Comparison of ENCODE assay signal across 18 mouse cellular contexts in genomic region chr2:161418062-161418461, GRCm38 (mm10).
DNase-seq lines count a peak whose midpoint lies in the region.
"Had no signal": no experiment of that assay in that cellular context is flagged by ENCODE, and none has a peak within 500 bp of the region (broad histone marks: within the 10 kb centered on the region; RNA-seq: fewer than 3 reads in every experiment).

No protein-coding gene starts in this region.

- peak; percentile 13 for DNase-seq in layer of hippocampus, adult 9-11 months
- DNase-seq in layer of hippocampus, postnatal 36 days = no peak
- peak; percentile 31 for DNase-seq in right cerebral cortex, postnatal 25 days
- DNase-seq in right cerebral cortex, postnatal 4 days = no peak
- peak; percentile 22 to 61 for DNase-seq in left cerebral cortex, adult 9 months (ENCODE audit: low spot score in 2 of 2)
- DNase-seq in telencephalon, adult 2 months (ENCODE audit: low read depth, low spot score) = peak; percentile 75
- no peak for DNase-seq in cerebellum, postnatal 4 days (ENCODE audit: low spot score in 2 of 2)
- DNase-seq in ovary, adult 18-20 months (ENCODE audit: low spot score) = no peak
- DNase-seq: adrenal gland, postnatal 25 days; B cell, adult 2 months; cerebellum, adult 18-20 months; cerebellum, postnatal 10 days; heart, adult 2 months; heart, postnatal 14 days; kidney, adult 2 months; kidney, postnatal 4 days; liver, postnatal 0 days; lung, postnatal 36 days had no signal

Comparison
In these comparisons a context has a peak if more than half of its experiments do, and no peak if none do; other contexts are left out.
1. DNase-seq: peak in layer of hippocampus, adult 9-11 months (single experiment), right cerebral cortex, postnatal 25 days (single experiment), left cerebral cortex, adult 9 months (2 of 2) and telencephalon, adult 2 months (single experiment); none in layer of hippocampus, postnatal 36 days (0 of 2), right cerebral cortex, postnatal 4 days (single experiment), cerebellum, postnatal 4 days (0 of 2) and ovary, adult 18-20 months (single experiment).